Mouse (Mus musculus) spleen, adult 2 months (tissue): ENCODE data around the gene Mcoln2.

Experiments used
- CTCF ChIP-seq: fragments of 200-500 bp; IDR thresholded peaks from 2 replicates; pipeline ENCODE4 v1.5.1; 2011; ENCODE audit warnings: mild to moderate bottlenecking, inconsistent platforms; ENCODE audit not compliant: insufficient read depth, insufficient read length, insufficient replicate concordance; ENCODE audit errors: extremely low read depth
- POLR2A ChIP-seq: fragments of 200-500 bp; IDR thresholded peaks from 2 replicates; pipeline ENCODE4 v1.6.1; 2011; ENCODE audit warnings: low read depth, low read length, inconsistent platforms

GRCm38 (mm10) chr3:146234530-146234929 is 84.9 kb downstream of the Mcoln2 start:
- TF ChIP-seq CTCF (no peak), POLR2A (no peak)
